Mouse (Mus musculus): ENCODE results near the gene Thsd7a. TPM values are rescaled to one million over a fixed set of nuclear protein-coding genes. Genes with fewer than 3 reads are reported as not detected.

The Thsd7a gene
- polyA plus RNA-seq, 2 experiments, result 0.08 to 0.41 TPM

- Histone ChIP-seq H3K9me3 (ENCODE audit: control insufficient read depth, low read length) (no peaks in the 10 kb centered on the region), H3K4me2 (ENCODE audit: low read depth) (no peak overlapping the region), H3K36me3 (replicated peaks; ENCODE audit: control insufficient read depth, insufficient read depth, low read depth) (no peaks in the 10 kb centered on the region), H3K4me3 (ENCODE audit: insufficient read depth in 1 of 2, low read depth in 2 of 2, low read length in 2 of 2) (no peak overlapping the region), H3K27me3 (ENCODE audit: control insufficient read depth, insufficient read depth, low read length) (no peaks in the 10 kb centered on the region), H3K4me1 (replicated peaks; ENCODE audit: control insufficient read depth in 2 of 2, insufficient read depth in 2 of 2, low read length in 1 of 2) (no peaks in the 10 kb centered on the region), H3K9ac (replicated peaks) (no peak overlapping the region), H3K27ac (no peak overlapping the region)
- WGBS (ENCODE audit: insufficient replicate concordance), result 63% methylated on average over 9 of the region's 9 CpGs
- DNase-seq (ENCODE audit: low read depth in 3 of 3, low spot score in 3 of 3), result no peak
- TF ChIP-seq EP300 (IDR thresholded peaks at IDR 0.05; ENCODE audit: low read depth), result no peak
- no peak for TF ChIP-seq CTCF (IDR thresholded peaks at IDR 0.05; ENCODE audit: low read depth)
- no peak for ATAC-seq (ENCODE audit: insufficient read depth)
Measured at GRCm38 (mm10) chr6:12352165-12352719, 397.0 kb downstream of the Thsd7a start.

GRCm38 (mm10) chr6:12350753-12351152 is 398.5 kb downstream of the Thsd7a start:
- no peak for TF ChIP-seq EP300 (IDR thresholded peaks at IDR 0.05; ENCODE audit: low read depth)
- TF ChIP-seq CTCF (IDR thresholded peaks at IDR 0.05; ENCODE audit: low read depth), result no peak
- DNase-seq (ENCODE audit: low read depth in 3 of 3, low spot score in 3 of 3), result no peak
- H3K4me2 ChIP-seq (ENCODE audit: low read depth), result no peak overlapping the region
- H3K27me3 ChIP-seq (ENCODE audit: control insufficient read depth, insufficient read depth, low read length), result no peaks in the 10 kb centered on the region
- no peak for ATAC-seq (ENCODE audit: insufficient read depth)
- no peaks in the 10 kb centered on the region for H3K36me3 ChIP-seq (replicated peaks; ENCODE audit: control insufficient read depth, insufficient read depth, low read depth)
- WGBS (ENCODE audit: insufficient replicate concordance), result 27% methylated on average over 5 of the region's 5 CpGs
- no peaks in the 10 kb centered on the region for H3K4me1 ChIP-seq (replicated peaks; ENCODE audit: control insufficient read depth in 2 of 2, insufficient read depth in 2 of 2, low read length in 1 of 2)
- no peak overlapping the region for H3K4me3 ChIP-seq (ENCODE audit: insufficient read depth in 1 of 2, low read depth in 2 of 2, low read length in 2 of 2)
- no peak overlapping the region for H3K27ac ChIP-seq
- H3K9me3 ChIP-seq (ENCODE audit: control insufficient read depth, low read length), result no peaks in the 10 kb centered on the region
- H3K9ac ChIP-seq (replicated peaks), result no peak overlapping the region

- H3K27me3 ChIP-seq (ENCODE audit: control insufficient read depth, insufficient read depth, low read length), result no peaks in the 10 kb centered on the region
- 46% methylated on average over 3 of the region's 3 CpGs for WGBS (ENCODE audit: insufficient replicate concordance)
- no peak overlapping the region for H3K9ac ChIP-seq (replicated peaks)
- H3K36me3 ChIP-seq (replicated peaks; ENCODE audit: control insufficient read depth, insufficient read depth, low read depth), result no peaks in the 10 kb centered on the region
- DNase-seq (ENCODE audit: low read depth in 3 of 3, low spot score in 3 of 3) (no peak), ATAC-seq (ENCODE audit: insufficient read depth) (no peak)
- no peak overlapping the region for H3K4me2 ChIP-seq (ENCODE audit: low read depth)
- no peak overlapping the region for H3K4me3 ChIP-seq (ENCODE audit: insufficient read depth in 1 of 2, low read depth in 2 of 2, low read length in 2 of 2)
- H3K27ac ChIP-seq, result no peak overlapping the region
- H3K9me3 ChIP-seq (ENCODE audit: control insufficient read depth, low read length), result no peaks in the 10 kb centered on the region
- TF ChIP-seq EP300 (IDR thresholded peaks at IDR 0.05; ENCODE audit: low read depth) (no peak), CTCF (IDR thresholded peaks at IDR 0.05; ENCODE audit: low read depth) (no peak)
- H3K4me1 ChIP-seq (replicated peaks; ENCODE audit: control insufficient read depth in 2 of 2, insufficient read depth in 2 of 2, low read length in 1 of 2), result no peaks in the 10 kb centered on the region
Measured at GRCm38 (mm10) chr6:12349105-12349759, 400.0 kb downstream of the Thsd7a start.

- H3K27me3 ChIP-seq (ENCODE audit: control insufficient read depth, insufficient read depth, low read length), result no peaks in the 10 kb centered on the region
- no peak overlapping the region for H3K4me3 ChIP-seq (ENCODE audit: insufficient read depth in 1 of 2, low read depth in 2 of 2, low read length in 2 of 2)
- no peak overlapping the region for H3K4me2 ChIP-seq (ENCODE audit: low read depth)
- no peaks in the 10 kb centered on the region for H3K36me3 ChIP-seq (replicated peaks; ENCODE audit: control insufficient read depth, insufficient read depth, low read depth)
- no peak overlapping the region for H3K27ac ChIP-seq
- no peak for TF ChIP-seq CTCF (IDR thresholded peaks at IDR 0.05; ENCODE audit: low read depth)
- TF ChIP-seq EP300 (IDR thresholded peaks at IDR 0.05; ENCODE audit: low read depth), result no peak
- no peaks in the 10 kb centered on the region for H3K9me3 ChIP-seq (ENCODE audit: control insufficient read depth, low read length)
- no peaks in the 10 kb centered on the region for H3K4me1 ChIP-seq (replicated peaks; ENCODE audit: control insufficient read depth in 2 of 2, insufficient read depth in 2 of 2, low read length in 1 of 2)
- ATAC-seq (ENCODE audit: insufficient read depth) (no peak), DNase-seq (ENCODE audit: low read depth in 3 of 3, low spot score in 3 of 3) (no peak)
- H3K9ac ChIP-seq (replicated peaks), result no peak overlapping the region
Measured at GRCm38 (mm10) chr6:12348667-12349066, 400.5 kb downstream of the Thsd7a start.

GRCm38 (mm10) chr6:12336590-12337584 is 412.3 kb downstream of the Thsd7a start:
- DNase-seq (ENCODE audit: low read depth in 3 of 3, low spot score in 3 of 3) (no peak), ATAC-seq (ENCODE audit: insufficient read depth) (no peak)
- Histone ChIP-seq H3K27me3 (ENCODE audit: control insufficient read depth, insufficient read depth, low read length) (no peaks in the 10 kb centered on the region), H3K36me3 (replicated peaks; ENCODE audit: control insufficient read depth, insufficient read depth, low read depth) (no peaks in the 10 kb centered on the region), H3K4me3 (ENCODE audit: insufficient read depth in 1 of 2, low read depth in 2 of 2, low read length in 2 of 2) (no peak overlapping the region), H3K27ac (no peak overlapping the region), H3K9me3 (ENCODE audit: control insufficient read depth, low read length) (no peaks in the 10 kb centered on the region), H3K4me1 (replicated peaks; ENCODE audit: control insufficient read depth in 2 of 2, insufficient read depth in 2 of 2, low read length in 1 of 2) (no peaks in the 10 kb centered on the region), H3K9ac (replicated peaks) (no peak overlapping the region), H3K4me2 (ENCODE audit: low read depth) (no peak overlapping the region)
- WGBS (ENCODE audit: insufficient replicate concordance), result 66% methylated on average over 14 of the region's 14 CpGs
- no peak for TF ChIP-seq CTCF (IDR thresholded peaks at IDR 0.05; ENCODE audit: low read depth)
- TF ChIP-seq EP300 (IDR thresholded peaks at IDR 0.05; ENCODE audit: low read depth), result no peak
